Mouse (Mus musculus) adrenal gland (tissue): ENCODE measurements around the gene Ostm1.

Experiments
- intact Hi-C: fragments of 180-260 bp; cut with DNase I; formaldehyde crosslinking; loops from one replicate; pipeline ENCODE4 v1.15.1; 2025

Ostm1 gene

GRCm38 (mm10) chr10:42613639-42614381 lies 30.2 kb downstream of the Ostm1 start:
- intact Hi-C loops, result no loop called here

- intact Hi-C loops, result no loop called here
These were observed 31.1 kb downstream of the Ostm1 start for GRCm38 (mm10) chr10:42614766-42615165.

DNA sequence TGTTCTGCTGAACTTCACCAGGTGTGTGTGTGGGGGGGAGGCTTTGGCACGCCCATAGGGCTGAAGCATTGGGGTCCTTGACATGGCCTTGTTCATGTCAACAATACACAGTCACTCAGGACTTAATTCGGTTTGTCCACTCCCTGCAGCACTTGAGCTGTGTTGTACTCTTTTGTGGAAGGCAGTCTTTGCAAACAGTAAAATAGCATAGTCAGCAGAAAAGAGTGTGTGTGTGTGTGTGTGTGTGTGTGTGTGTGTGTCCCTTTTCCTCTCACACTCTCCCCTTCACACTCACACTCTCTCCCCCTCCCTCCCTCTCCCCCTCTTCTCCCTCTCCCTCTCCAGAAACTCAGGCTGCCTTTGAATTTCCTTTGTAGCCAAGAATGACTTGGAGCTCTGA lies 34.7 kb downstream of the Ostm1 start:
- intact Hi-C loops, result no loop called here

DNA sequence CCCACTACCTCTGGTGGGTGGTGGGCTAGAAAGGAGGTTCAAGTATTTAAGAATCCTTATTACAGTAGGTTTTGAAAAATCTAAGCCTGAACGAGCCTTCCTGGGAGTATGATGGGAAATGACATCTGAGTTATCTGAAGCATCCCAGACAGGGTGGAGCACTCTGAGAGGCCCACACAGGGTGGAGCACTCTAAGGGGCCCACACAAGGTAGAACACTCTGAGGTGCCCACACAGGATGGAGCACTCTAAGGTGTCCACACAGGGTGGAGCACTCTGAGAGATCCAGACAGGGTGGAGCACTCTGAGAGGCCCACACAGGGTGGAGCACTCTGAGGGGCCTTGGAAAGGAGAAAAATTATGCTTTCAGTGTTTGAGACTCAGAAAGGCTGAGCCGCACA lies 42.3 kb downstream of the Ostm1 start:
- intact Hi-C loops, result no loop called here

GRCm38 (mm10) chr10:42630596-42631355 lies 47.2 kb downstream of the Ostm1 start:
- intact Hi-C loops, result loop anchor here (10.0 kb wide), 1 partner anchor 46 kb away; the partner anchor contains the start of genes Nr2e1 and Ostm1

GRCm38 (mm10) chr10:42631754-42632452 lies 48.3 kb downstream of the Ostm1 start:
- intact Hi-C loops, result loop anchor here (10.0 kb wide), 1 partner anchor 47 kb away; the partner anchor contains the start of genes Nr2e1 and Ostm1

DNA sequence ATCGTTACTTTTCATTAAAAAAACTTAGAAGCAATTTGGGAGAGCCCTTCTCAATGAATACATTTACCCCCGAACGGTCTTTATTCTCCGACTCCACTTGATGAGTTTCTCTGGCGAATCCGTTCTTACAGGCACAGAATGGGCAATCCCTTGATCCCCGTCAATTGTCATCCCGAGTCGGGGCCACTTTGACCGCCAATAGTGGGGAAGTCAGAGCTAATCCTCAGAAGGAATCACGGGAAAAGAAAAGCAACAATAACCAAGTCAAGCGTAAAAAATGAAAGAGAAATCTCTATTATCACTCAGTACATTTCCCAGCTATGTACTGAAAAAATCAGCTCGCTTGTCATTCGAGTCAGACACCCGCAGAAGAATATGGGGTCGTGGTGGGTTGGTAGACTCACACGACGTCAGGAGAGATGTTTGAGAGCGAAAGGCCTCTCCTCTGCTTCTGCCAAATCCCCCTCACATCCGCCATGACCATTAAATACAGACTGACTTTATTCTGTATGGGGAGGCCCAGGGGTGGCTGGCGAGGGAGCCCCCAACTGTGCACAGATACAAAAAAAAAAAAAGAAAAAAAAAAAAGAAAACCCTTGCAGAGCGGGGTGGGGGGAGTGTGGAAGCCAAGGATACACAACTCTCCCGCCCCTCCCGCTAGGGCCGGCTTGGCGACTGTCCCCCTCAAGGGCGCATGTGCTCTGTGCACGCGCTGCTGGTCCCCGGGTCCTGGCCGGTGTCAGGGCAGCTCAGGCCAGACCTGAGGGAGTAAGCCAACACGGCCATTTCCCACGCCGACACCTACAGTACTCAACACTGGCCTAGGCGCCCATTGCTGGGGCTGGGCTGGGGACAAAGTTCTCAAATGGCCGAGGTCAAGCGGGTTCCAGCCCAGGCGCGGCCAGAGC lies 49.1 kb downstream of the Ostm1 start:
- intact Hi-C loops, result loop anchor here (10.0 kb wide), 1 partner anchor 48 kb away; the partner anchor contains the start of genes Nr2e1 and Ostm1

DNA sequence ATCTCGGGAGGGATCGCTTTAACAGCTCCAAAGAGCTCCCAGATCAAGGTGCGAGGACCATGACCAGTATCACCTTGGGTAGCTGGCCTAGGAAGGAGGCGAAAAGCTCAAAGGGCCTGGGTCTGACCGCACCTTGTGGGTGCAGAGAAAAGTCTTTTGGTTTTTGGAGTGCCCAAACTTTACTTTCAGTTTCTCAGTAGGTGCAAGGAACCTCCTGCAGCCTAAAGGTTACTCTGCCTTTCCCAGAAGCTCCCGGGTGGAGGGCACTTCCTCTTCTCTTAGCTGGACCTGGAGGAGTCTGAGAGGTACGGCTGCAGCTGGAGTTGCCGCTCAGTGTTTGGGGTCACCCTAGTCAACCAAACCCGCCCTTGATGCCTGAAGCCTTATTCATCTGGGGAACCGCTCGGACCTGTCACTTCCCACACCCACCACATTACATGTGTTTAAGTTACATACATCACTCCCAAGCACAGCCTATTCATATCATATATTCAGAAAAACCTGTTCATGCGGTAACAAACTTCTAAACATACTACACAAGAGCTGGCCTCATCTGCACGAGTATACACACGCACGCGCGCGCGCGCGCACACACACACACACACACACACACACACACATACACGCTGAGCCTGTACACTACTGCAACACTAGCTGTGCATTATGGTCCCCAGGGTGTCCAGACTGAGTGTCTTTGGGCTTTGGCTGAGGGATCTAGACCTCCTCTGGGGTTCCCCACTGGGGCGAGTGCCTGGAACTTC lies 49.9 kb downstream of the Ostm1 start:
- intact Hi-C loops, result loop anchor here (10.0 kb wide), 1 partner anchor 49 kb away; the partner anchor contains the start of genes Nr2e1 and Ostm1

DNA sequence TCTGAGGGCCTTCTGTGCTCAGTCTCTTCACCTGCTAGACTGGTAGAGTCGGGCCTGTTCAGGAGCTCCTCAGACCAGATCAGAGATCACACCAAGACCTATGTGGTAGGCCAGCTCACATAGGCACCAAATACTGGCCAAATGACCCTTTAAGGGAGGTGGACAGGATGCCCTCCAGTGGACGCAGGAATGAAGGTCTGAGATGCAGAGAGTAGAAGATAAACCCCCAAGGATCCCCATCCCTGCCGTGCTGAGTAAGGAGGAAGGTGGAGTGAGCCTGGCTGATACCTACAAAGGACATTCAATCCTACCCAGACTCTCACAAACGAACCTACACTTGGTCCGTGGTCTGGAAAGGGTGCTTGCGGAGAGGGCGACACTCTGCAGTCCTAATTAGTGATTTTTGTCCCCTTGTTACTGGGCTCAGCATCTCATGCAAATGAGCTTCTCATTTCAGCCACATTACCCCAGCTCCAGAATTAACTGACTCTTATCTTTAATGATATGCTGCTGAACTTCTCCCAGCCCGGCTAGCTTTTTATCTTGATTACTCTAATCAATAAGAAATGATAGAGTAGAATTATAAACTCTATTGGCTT lies 50.6 kb downstream of the Ostm1 start:
- intact Hi-C loops, result loop anchor here (10.0 kb wide), 1 partner anchor 49 kb away; the partner anchor contains the start of genes Nr2e1 and Ostm1

- intact Hi-C loops, result loop anchor here (5.0 to 10.0 kb wide), 2 partner anchors 50 to 308 kb away; partner anchors contain the start of genes Nr2e1 and Ostm1
These were observed 51.4 kb downstream of the Ostm1 start for GRCm38 (mm10) chr10:42635046-42635445.

GRCm38 (mm10) chr10:42635566-42636359 lies 52.1 kb downstream of the Ostm1 start:
- intact Hi-C loops, result loop anchor here (5.0 to 10.0 kb wide), 2 partner anchors 51 to 308 kb away; partner anchors contain the start of genes Nr2e1 and Ostm1

DNA sequence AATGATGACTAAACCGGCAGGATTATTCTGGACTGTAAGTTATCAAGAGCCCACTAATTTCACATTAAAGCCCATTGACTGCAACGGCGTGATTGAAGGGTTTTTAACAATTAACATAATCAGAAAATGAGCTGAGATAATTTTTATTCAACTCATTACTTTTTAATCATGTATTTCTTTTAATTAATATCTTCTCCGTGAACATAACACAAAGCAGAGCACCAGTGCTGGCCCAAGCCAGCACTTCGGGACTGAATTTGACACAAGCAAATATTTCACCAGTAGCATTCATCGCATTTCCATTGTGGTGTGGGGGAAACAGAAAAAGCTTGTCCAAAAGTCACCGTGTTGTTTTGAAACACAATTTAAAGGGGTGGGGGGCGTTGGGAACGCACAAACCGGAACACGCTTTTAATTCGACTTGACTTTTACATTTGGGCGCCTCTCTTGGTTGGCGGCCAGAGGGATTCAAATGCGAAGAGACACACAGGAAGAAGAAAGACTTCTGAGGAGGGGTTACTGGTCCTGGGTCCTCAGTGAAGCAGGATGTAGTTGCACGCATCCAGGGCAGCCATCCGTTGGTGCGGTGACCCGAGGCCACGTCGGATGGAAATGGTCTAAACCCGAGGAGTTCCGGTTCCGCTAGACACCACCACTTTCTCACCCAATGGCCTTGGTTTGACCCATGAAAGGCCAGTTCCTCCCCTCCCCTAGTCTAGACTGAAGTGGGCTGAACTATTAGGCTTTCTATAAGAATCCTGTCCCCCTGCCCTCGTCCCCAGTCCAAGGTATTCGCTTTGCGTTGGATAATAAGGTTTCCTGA lies 52.9 kb downstream of the Ostm1 start:
- intact Hi-C loops, result loop anchor here (1.0 to 10.0 kb wide), 3 partner anchors 52 to 328 kb away; partner anchors contain the start of genes Nr2e1 and Ostm1

DNA sequence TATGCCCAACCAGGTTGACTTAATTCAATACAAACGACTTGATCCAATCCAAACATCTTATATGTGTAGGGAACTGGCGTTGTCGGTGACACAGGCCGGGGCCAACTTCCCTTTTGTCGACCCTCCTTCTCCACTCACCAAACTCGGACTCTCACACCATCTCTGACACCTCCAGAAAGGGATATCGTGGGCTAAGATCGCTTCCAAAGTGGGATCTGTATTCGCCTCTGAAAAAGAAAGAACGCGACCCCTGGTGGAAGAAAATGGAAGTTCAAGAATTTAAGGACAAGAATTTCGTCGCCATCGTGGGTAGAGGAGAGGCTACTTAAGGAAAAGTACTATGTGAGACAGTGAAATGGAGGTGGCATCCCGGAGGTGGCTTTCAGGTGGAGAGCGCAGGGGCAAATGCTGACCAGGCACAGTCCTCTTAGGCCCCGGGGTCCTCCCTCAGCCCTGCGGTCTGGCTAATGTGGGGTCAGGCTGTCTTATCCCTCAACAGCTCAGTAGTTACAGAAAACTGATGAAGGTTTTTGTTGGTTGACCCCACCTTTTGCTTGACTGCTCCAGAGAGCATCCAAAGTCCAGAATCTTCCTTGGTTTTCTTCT lies 53.7 kb downstream of the Ostm1 start:
- intact Hi-C loops, result loop anchor here (1.0 to 10.0 kb wide), 3 partner anchors 52 to 329 kb away; partner anchors contain the start of genes Nr2e1 and Ostm1

- intact Hi-C loops, result loop anchor here (5.0 to 10.0 kb wide), 2 partner anchors 55 to 313 kb away; partner anchors contain the start of genes Nr2e1 and Ostm1
These were observed 56.2 kb downstream of the Ostm1 start for GRCm38 (mm10) chr10:42639856-42640255.

DNA sequence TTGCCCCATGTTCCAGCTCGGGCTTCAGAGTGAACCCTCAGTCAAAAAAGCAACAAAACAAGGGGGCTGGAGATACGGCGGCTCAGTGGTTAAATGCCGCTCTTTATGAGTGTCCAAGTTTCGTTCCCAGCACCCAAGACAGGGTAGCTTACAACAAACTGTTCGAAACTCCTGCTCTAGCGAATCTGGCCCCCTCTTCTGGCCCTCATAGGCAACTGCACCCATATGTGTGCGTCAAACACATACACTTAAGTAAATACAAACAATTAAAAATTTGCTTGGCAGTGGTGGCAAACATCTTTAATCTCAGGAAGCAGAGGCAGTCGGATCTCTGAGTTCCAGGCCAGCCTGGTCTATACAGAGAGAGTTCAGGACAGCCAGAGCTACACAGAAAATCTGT lies 60.0 kb downstream of the Ostm1 start:
- intact Hi-C loops, result no loop called here

DNA sequence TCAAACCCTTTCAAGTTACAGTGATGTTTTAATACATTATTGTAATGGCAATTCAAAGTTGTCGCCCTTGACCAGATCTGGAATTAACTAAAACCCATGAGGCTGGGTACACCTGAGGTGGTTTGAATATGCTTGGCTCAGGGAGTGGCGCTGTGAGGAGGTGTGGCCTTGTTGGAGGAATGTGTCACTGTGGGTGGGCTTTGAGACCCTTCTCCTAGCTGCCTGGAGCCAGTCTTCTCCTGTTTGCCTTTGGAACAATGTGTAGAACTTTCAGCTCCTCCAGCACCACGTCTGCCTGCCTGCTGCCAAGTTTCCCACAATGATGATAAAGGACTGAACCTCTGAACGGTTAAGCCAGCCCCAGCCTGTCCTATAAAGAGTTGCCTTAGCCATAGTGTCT lies 62.7 kb downstream of the Ostm1 start:
- intact Hi-C loops, result no loop called here

DNA sequence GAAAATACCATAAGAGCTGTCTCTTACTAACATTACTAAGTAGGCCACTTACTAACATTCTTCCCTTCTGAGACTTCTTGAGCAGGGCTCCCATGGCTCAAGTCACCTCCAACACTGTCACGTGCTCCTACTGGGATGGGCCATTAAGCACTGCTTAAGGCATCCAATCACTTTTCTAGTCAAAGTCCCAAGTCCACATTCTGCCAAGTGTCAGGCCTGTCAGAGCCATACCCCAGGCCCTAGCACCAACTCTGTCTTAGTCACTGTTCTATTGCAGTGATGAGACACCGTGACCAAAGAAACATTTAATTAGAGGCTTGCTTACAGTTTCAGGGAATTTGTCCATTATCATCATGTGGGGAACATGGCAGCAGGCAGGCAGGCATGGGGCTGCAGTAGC lies 78.3 kb downstream of the Ostm1 start:
- intact Hi-C loops, result no loop called here
